Mouse (Mus musculus) megakaryocyte, embryonic 14.5 days (primary cell): Measurements from ENCODE around the gene Itga9.

ENCODE experiments used
- FLI1 ChIP-seq: IDR thresholded peaks from 2 replicates; pipeline ENCODE4 v1.6.1; 2012; ENCODE audit warnings: low read length, inconsistent platforms, mixed read lengths
- GATA1 ChIP-seq: IDR thresholded peaks from 3 replicates; pipeline ENCODE4 v1.6.1; 2012; ENCODE audit warnings: mixed read lengths, low read length, inconsistent platforms, borderline replicate concordance

GRCm38 (mm10) chr9:118737601-118738137 is 131.2 kb downstream of the Itga9 start:
- TF ChIP-seq GATA1 (no peak), FLI1 (no peak)
